Mouse (Mus musculus): ENCODE measurements around the gene Cdh15. TPM values are rescaled to one million over a fixed set of nuclear protein-coding genes. Genes with fewer than 3 reads are reported as not detected.

The Cdh15 gene
- total and polyA plus RNA-seq, 2 experiments from 2014 or later = 0.84 to 2.4 TPM

- H3K9ac ChIP-seq (replicated peaks; ENCODE audit: low read length) = no peak overlapping the region
- DNase-seq (ENCODE audit: low spot score) = no peak
- ATAC-seq = peak; percentile 33
Measured at GRCm38 (mm10) chr8:122864719-122865129, 17.0 kb downstream of the Cdh15 start.

GRCm38 (mm10) chr8:122865441-122865840 is 17.7 kb downstream of the Cdh15 start:
- ATAC-seq = peak; percentile 41; the same call in 1 of the 2 replicates
- H3K9me3 ChIP-seq (ENCODE audit: low read length) = peaks cover 3% of the 10 kb centered on the region; the same call in 1 of the 2 replicates
- peak; percentile 59 for TF ChIP-seq CTCF (IDR thresholded peaks at IDR 0.05; ENCODE audit: low read depth)
- 51% methylated on average over 10 of the region's 10 CpGs for WGBS
- H3K36me3 ChIP-seq (ENCODE audit: insufficient read depth, low read length) = no peaks in the 10 kb centered on the region; the same call in 1 of the 2 replicates
- no peaks in the 10 kb centered on the region for H3K27me3 ChIP-seq (ENCODE audit: insufficient read depth, low read length)
- H3K9ac ChIP-seq (replicated peaks; ENCODE audit: low read length) = no peak overlapping the region
- H3K4me3 ChIP-seq (ENCODE audit: low read length) = peak overlapping the region; percentile 23; the same call in 1 of the 2 replicates
- H3K27ac ChIP-seq = no peak overlapping the region
- no peaks in the 10 kb centered on the region for H3K4me1 ChIP-seq (ENCODE audit: insufficient read depth, low read length)
- peak; percentile 42 for DNase-seq (ENCODE audit: low spot score)
- H3K4me2 ChIP-seq (ENCODE audit: low read depth, low read length) = peak overlapping the region; percentile 42

More at GRCm38 (mm10) chr8:122864719-122865129, 17.0 kb downstream of the Cdh15 start:
- peak overlapping the region; percentile 23 for H3K4me3 ChIP-seq (ENCODE audit: low read length)
- H3K4me1 ChIP-seq (ENCODE audit: insufficient read depth, low read length) = no peaks in the 10 kb centered on the region
- H3K27ac ChIP-seq = no peak overlapping the region
- no peaks in the 10 kb centered on the region for H3K27me3 ChIP-seq (ENCODE audit: insufficient read depth, low read length)
- WGBS = 49% methylated on average over 26 of the region's 26 CpGs
- no peak for TF ChIP-seq CTCF (IDR thresholded peaks at IDR 0.05; ENCODE audit: low read depth)
- peak overlapping the region; percentile 42 for H3K4me2 ChIP-seq (ENCODE audit: low read depth, low read length)
- H3K9me3 ChIP-seq (ENCODE audit: low read length) = peaks cover 3% of the 10 kb centered on the region; the same call in 1 of the 2 replicates
- no peaks in the 10 kb centered on the region; the same call in 1 of the 2 replicates for H3K36me3 ChIP-seq (ENCODE audit: insufficient read depth, low read length)

GRCm38 (mm10) chr8:122866231-122866630 is 18.5 kb downstream of the Cdh15 start:
- H3K4me3 ChIP-seq (ENCODE audit: low read length) = no peak overlapping the region
- H3K4me1 ChIP-seq (ENCODE audit: insufficient read depth, low read length) = no peaks in the 10 kb centered on the region
- H3K9ac ChIP-seq (replicated peaks; ENCODE audit: low read length) = no peak overlapping the region
- no peak for TF ChIP-seq CTCF (IDR thresholded peaks at IDR 0.05; ENCODE audit: low read depth)
- ATAC-seq (no peak), DNase-seq (ENCODE audit: low spot score) (no peak)
- no peaks in the 10 kb centered on the region for H3K27me3 ChIP-seq (ENCODE audit: insufficient read depth, low read length)
- no peak overlapping the region for H3K27ac ChIP-seq
- H3K9me3 ChIP-seq (ENCODE audit: low read length) = peaks cover 3% of the 10 kb centered on the region; the same call in 1 of the 2 replicates
- no peak overlapping the region for H3K4me2 ChIP-seq (ENCODE audit: low read depth, low read length)
- no peaks in the 10 kb centered on the region for H3K36me3 ChIP-seq (ENCODE audit: insufficient read depth, low read length)
- 84% methylated on average over 8 of the region's 8 CpGs for WGBS

- WGBS = 77% methylated on average over 6 of the region's 6 CpGs
- Histone ChIP-seq H3K36me3 (ENCODE audit: insufficient read depth, low read length) (no peaks in the 10 kb centered on the region), H3K9me3 (ENCODE audit: low read length) (peaks cover 3% of the 10 kb centered on the region; the same call in 1 of the 2 replicates), H3K4me1 (ENCODE audit: insufficient read depth, low read length) (no peaks in the 10 kb centered on the region), H3K4me3 (ENCODE audit: low read length) (no peak overlapping the region), H3K27me3 (ENCODE audit: insufficient read depth, low read length) (no peaks in the 10 kb centered on the region), H3K9ac (replicated peaks; ENCODE audit: low read length) (no peak overlapping the region), H3K4me2 (ENCODE audit: low read depth, low read length) (no peak overlapping the region), H3K27ac (no peak overlapping the region)
- no peak for ATAC-seq
- TF ChIP-seq CTCF (IDR thresholded peaks at IDR 0.05; ENCODE audit: low read depth) = no peak
- DNase-seq (ENCODE audit: low spot score) = no peak
Measured at GRCm38 (mm10) chr8:122867982-122868381, 20.2 kb downstream of the Cdh15 start.

- Histone ChIP-seq H3K4me2 (ENCODE audit: low read depth, low read length) (no peak overlapping the region), H3K4me1 (ENCODE audit: insufficient read depth, low read length) (no peaks in the 10 kb centered on the region), H3K36me3 (ENCODE audit: insufficient read depth, low read length) (no peaks in the 10 kb centered on the region), H3K4me3 (ENCODE audit: low read length) (no peak overlapping the region), H3K9me3 (ENCODE audit: low read length) (no peaks in the 10 kb centered on the region; the same call in 1 of the 2 replicates), H3K27ac (no peak overlapping the region), H3K9ac (replicated peaks; ENCODE audit: low read length) (no peak overlapping the region), H3K27me3 (ENCODE audit: insufficient read depth, low read length) (no peaks in the 10 kb centered on the region)
- no peak for ATAC-seq
- no peak for TF ChIP-seq CTCF (IDR thresholded peaks at IDR 0.05; ENCODE audit: low read depth)
- no peak for DNase-seq (ENCODE audit: low spot score)
- 24% methylated on average over 31 of the region's 31 CpGs for WGBS
Measured at GRCm38 (mm10) chr8:122870377-122870863, 22.7 kb downstream of the Cdh15 start.

GRCm38 (mm10) chr8:122871663-122872062 is 23.9 kb downstream of the Cdh15 start:
- WGBS = 63% methylated on average over 9 of the region's 9 CpGs
- H3K36me3 ChIP-seq (ENCODE audit: insufficient read depth, low read length) = no peaks in the 10 kb centered on the region
- H3K4me1 ChIP-seq (ENCODE audit: insufficient read depth, low read length) = no peaks in the 10 kb centered on the region
- no peak overlapping the region for H3K4me3 ChIP-seq (ENCODE audit: low read length)
- DNase-seq (ENCODE audit: low spot score) = no peak
- no peak overlapping the region for H3K9ac ChIP-seq (replicated peaks; ENCODE audit: low read length)
- H3K9me3 ChIP-seq (ENCODE audit: low read length) = no peaks in the 10 kb centered on the region
- no peak for ATAC-seq
- no peak overlapping the region for H3K27ac ChIP-seq
- no peak for TF ChIP-seq CTCF (IDR thresholded peaks at IDR 0.05; ENCODE audit: low read depth)
- H3K4me2 ChIP-seq (ENCODE audit: low read depth, low read length) = no peak overlapping the region
- no peaks in the 10 kb centered on the region for H3K27me3 ChIP-seq (ENCODE audit: insufficient read depth, low read length)

- H3K4me2 ChIP-seq (ENCODE audit: low read depth, low read length) = no peak overlapping the region
- no peaks in the 10 kb centered on the region for H3K4me1 ChIP-seq (ENCODE audit: insufficient read depth, low read length)
- H3K36me3 ChIP-seq (ENCODE audit: insufficient read depth, low read length) = no peaks in the 10 kb centered on the region
- no peak overlapping the region for H3K27ac ChIP-seq
- H3K9ac ChIP-seq (replicated peaks; ENCODE audit: low read length) = no peak overlapping the region
- H3K9me3 ChIP-seq (ENCODE audit: low read length) = no peaks in the 10 kb centered on the region
- no peak overlapping the region for H3K4me3 ChIP-seq (ENCODE audit: low read length)
- DNase-seq (ENCODE audit: low spot score) = no peak
- TF ChIP-seq CTCF (IDR thresholded peaks at IDR 0.05; ENCODE audit: low read depth) = no peak
- H3K27me3 ChIP-seq (ENCODE audit: insufficient read depth, low read length) = no peaks in the 10 kb centered on the region
- no peak for ATAC-seq
- WGBS = 35% methylated on average over 6 of the region's 6 CpGs
Measured at GRCm38 (mm10) chr8:122873171-122873570, 25.4 kb downstream of the Cdh15 start.

Measured in hindbrain, postnatal 0 days (tissue).